Mouse (Mus musculus): ENCODE results near the gene Arfgap3. TPM values are rescaled to one million over a fixed set of nuclear protein-coding genes. Genes with fewer than 3 reads are reported as not detected.

Gene Arfgap3
- polyA plus RNA-seq, 1 experiment, result 21.4 TPM

DNA sequence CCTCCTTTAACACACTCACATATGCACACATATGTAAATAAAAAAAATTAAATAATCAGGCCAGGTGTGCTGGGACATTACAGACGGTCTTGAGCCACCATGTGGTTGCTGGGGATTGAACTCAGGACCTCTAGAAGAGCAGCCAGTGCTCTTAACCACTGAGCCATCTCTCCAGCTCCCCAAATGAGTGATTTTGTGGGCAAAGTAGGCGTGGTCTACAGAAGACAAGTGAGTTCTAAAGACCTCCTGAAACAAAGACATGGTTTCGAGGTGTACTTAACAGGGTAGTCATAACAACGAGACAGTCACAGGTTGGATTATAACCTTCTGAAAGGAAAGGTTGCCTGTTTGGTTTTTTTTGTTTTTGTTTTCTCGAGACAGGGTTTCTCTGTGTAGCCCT, 86.6 kb downstream of the Arfgap3 start:
- Histone ChIP-seq H3K36me3 (ENCODE audit: control insufficient read depth, insufficient read depth, low read length) (no peaks in the 10 kb centered on the region), H3K4me3 (ENCODE audit: insufficient read depth, low read depth, low read length) (no peak overlapping the region), H3K4me1 (ENCODE audit: control insufficient read depth, insufficient read depth, low read length) (no peaks in the 10 kb centered on the region), H3K27ac (ENCODE audit: insufficient read depth, low read depth, low read length) (no peak overlapping the region), H3K27me3 (replicated peaks; ENCODE audit: control insufficient read depth, insufficient read depth, low read length) (no peaks in the 10 kb centered on the region)
- no peak for TF ChIP-seq POLR2A (IDR thresholded peaks at IDR 0.05; ENCODE audit: low read depth, low read length)
- WGBS, result 85% methylated on average over 5 of the region's 5 CpGs
- DNase-seq, result no peak

DNA sequence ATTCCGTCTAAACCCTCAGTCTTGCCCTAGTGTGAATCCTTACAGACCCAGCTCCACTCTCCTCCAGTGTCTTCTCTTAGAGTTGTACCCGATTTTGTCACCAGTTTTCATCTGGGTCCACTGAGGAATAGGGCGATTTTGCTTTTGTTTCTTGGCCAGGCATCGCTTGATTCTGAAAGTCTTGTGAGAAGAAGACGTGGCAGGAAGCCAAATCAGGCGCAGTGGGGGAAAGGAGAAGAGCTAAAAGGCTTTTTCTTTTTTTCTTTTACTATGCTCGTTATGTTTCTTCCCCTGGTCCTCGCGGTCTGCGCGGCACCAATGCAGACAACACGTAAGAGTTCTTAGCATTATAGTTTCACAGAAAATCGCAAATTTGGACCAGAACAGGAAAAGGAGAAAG, 92.1 kb downstream of the Arfgap3 start:
- TF ChIP-seq CTCF (conservative IDR thresholded peaks at IDR 0.05; ENCODE audit: insufficient read depth, insufficient read length, low read depth, low read length), result no peak
- TF ChIP-seq POLR2A (IDR thresholded peaks at IDR 0.05; ENCODE audit: low read depth, low read length), result no peak
- H3K27me3 ChIP-seq (replicated peaks; ENCODE audit: control insufficient read depth, insufficient read depth, low read length), result no peaks in the 10 kb centered on the region
- no peaks in the 10 kb centered on the region; the same call in 1 of the 2 replicates for H3K4me1 ChIP-seq (ENCODE audit: control insufficient read depth, insufficient read depth, low read length)
- no peaks in the 10 kb centered on the region for H3K36me3 ChIP-seq (ENCODE audit: control insufficient read depth, insufficient read depth, low read length)
- WGBS, result 59% methylated on average over 13 of the region's 13 CpGs
- no peak overlapping the region for H3K27ac ChIP-seq (ENCODE audit: insufficient read depth, low read depth, low read length)
- H3K4me3 ChIP-seq (ENCODE audit: insufficient read depth, low read depth, low read length), result no peak overlapping the region
- no peak for DNase-seq

DNA sequence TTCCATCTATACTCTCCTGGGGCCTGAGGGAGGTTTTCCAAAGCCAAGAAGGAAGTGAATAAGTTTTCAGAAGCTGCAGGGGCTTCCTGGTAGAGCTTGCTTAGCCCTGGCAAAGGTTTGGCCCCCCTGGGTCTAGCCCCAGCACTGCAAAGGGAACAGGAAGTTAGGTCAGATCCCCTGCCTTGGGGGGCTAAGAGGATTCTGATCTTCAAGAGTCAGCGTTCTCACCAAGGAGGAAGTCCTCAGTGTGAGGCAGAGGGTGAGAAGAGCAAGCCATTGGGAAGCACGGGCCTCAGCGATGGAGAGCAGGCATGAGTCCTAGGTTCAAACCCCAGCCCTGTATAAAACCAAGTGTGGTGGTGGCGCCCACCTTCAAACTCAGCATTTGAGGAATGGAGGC, 93.6 kb downstream of the Arfgap3 start:
- TF ChIP-seq POLR2A (IDR thresholded peaks at IDR 0.05; ENCODE audit: low read depth, low read length) (no peak), CTCF (conservative IDR thresholded peaks at IDR 0.05; ENCODE audit: insufficient read depth, insufficient read length, low read depth, low read length) (no peak)
- peak overlapping the region; percentile 47 for H3K27ac ChIP-seq (ENCODE audit: insufficient read depth, low read depth, low read length)
- H3K4me1 ChIP-seq (ENCODE audit: control insufficient read depth, insufficient read depth, low read length), result peaks cover 5% of the 10 kb centered on the region

DNA sequence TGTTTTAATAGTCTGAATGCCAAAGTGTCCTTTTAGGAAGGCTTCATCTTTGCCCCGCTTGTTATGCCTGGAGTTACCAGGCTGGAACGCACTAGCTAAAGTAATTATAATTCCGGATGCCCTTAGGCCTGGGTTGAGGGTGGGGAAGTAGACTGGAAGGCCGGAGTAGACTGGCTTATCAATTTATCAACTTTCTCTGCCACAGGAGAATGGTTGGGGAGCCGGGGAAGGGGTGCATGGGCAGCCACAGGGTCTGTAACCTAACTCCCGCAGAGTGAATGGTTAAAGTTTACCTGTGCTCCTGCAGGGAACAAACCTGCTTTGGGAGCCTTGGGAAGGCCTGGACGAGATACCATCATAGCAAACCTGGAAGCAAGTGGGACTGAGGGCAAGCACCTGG, 94.1 kb downstream of the Arfgap3 start:
- peaks cover 5% of the 10 kb centered on the region for H3K4me1 ChIP-seq (ENCODE audit: control insufficient read depth, insufficient read depth, low read length)
- peak; percentile 52 for DNase-seq
- H3K36me3 ChIP-seq (ENCODE audit: control insufficient read depth, insufficient read depth, low read length), result no peaks in the 10 kb centered on the region
- H3K4me3 ChIP-seq (ENCODE audit: insufficient read depth, low read depth, low read length), result no peak overlapping the region
- 47% methylated on average over 7 of the region's 7 CpGs for WGBS
- H3K27ac ChIP-seq (ENCODE audit: insufficient read depth, low read depth, low read length), result peak overlapping the region; percentile 64; the same call in 1 of the 2 replicates
- H3K27me3 ChIP-seq (replicated peaks; ENCODE audit: control insufficient read depth, insufficient read depth, low read length), result no peaks in the 10 kb centered on the region
- TF ChIP-seq POLR2A (IDR thresholded peaks at IDR 0.05; ENCODE audit: low read depth, low read length), result no peak
- TF ChIP-seq CTCF (conservative IDR thresholded peaks at IDR 0.05; ENCODE audit: insufficient read depth, insufficient read length, low read depth, low read length), result no peak

More for the DNA sequence above, 93.6 kb downstream of the Arfgap3 start:
- no peaks in the 10 kb centered on the region for H3K36me3 ChIP-seq (ENCODE audit: control insufficient read depth, insufficient read depth, low read length)
- WGBS, result 82% methylated on average over 4 of the region's 4 CpGs
- H3K27me3 ChIP-seq (replicated peaks; ENCODE audit: control insufficient read depth, insufficient read depth, low read length), result no peaks in the 10 kb centered on the region
- no peak for DNase-seq
- H3K4me3 ChIP-seq (ENCODE audit: insufficient read depth, low read depth, low read length), result no peak overlapping the region

DNA sequence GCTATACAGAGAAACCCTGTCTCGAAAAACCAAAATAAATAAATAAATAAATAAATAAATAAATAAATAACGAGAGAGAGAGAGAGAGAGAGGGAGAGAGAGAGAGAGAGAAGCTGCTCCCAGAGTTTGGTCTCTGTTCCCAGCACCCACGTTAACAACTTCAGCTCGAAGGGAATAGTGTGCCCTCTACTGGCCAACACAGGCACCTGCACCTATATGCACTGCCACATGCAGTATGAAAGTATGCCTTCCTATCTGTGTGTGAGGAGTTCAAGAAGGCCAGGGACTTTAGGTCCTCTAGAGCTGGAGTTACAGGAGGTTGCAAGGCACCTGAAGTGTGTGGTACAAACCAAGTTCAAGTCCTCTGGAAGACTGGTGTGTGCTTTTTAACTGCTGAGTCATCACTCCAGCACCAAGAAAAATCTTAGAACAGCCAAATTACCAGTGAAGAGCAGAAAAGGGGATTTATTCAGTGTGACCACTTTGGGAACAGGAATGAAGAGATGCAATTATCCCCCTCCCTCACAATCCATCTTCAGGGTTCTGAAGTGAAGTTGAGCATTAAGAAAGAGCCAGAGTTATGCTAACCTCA, 94.8 kb downstream of the Arfgap3 start:
- Histone ChIP-seq H3K27me3 (replicated peaks; ENCODE audit: control insufficient read depth, insufficient read depth, low read length) (no peaks in the 10 kb centered on the region), H3K27ac (ENCODE audit: insufficient read depth, low read depth, low read length) (peak overlapping the region; percentile 64), H3K36me3 (ENCODE audit: control insufficient read depth, insufficient read depth, low read length) (no peaks in the 10 kb centered on the region), H3K4me1 (ENCODE audit: control insufficient read depth, insufficient read depth, low read length) (peaks cover 7% of the 10 kb centered on the region), H3K4me3 (ENCODE audit: insufficient read depth, low read depth, low read length) (no peak overlapping the region)
- WGBS, result 92% methylated on average over 4 of the region's 4 CpGs
- no peak for DNase-seq
- TF ChIP-seq POLR2A (IDR thresholded peaks at IDR 0.05; ENCODE audit: low read depth, low read length) (no peak), CTCF (conservative IDR thresholded peaks at IDR 0.05; ENCODE audit: insufficient read depth, insufficient read length, low read depth, low read length) (0 out of 2 replicates have a peak, but pooled peaks have one; percentile 26)

DNA sequence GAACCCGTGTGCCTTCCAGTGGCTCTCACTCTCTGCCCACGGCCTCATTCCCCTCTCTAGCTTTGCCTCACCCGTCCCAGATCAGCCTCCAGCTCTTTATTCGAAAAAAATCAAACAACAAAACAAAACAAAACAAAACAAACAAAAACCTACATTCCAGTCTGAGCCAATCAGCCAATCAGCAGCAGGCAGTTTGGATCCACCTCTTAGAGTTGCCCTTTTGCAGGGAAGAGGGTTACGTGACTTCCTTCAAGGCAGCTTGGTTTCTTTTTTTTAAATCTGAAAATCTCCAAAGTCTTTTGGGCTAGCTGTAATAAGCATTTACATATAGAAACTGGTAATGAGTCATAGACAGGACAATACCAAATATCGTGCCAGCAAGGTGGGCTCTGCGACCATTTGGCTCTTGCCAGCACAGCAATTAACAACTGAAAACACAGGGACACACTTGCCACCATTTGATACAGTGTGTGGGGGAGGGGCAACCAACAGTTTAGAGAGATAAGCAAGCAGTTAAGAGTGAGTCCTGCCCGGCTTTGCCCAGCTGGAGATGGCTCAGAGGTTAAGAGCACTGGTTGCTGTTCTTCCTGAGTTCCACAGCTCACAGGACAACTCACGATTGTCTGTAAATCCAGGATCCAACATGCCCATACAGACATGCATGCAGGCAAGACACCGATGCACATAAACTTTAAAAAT, 95.5 kb downstream of the Arfgap3 start:
- WGBS, result 72% methylated on average over 10 of the region's 10 CpGs
- H3K4me3 ChIP-seq (ENCODE audit: insufficient read depth, low read depth, low read length), result no peak overlapping the region
- H3K4me1 ChIP-seq (ENCODE audit: control insufficient read depth, insufficient read depth, low read length), result peaks cover 7% of the 10 kb centered on the region
- DNase-seq, result peak; percentile 28
- no peaks in the 10 kb centered on the region for H3K27me3 ChIP-seq (replicated peaks; ENCODE audit: control insufficient read depth, insufficient read depth, low read length)
- H3K27ac ChIP-seq (ENCODE audit: insufficient read depth, low read depth, low read length), result 0 out of 2 replicates have a peak overlapping the region, but pooled peaks have one; percentile 29
- no peaks in the 10 kb centered on the region for H3K36me3 ChIP-seq (ENCODE audit: control insufficient read depth, insufficient read depth, low read length)
- no peak for TF ChIP-seq CTCF (conservative IDR thresholded peaks at IDR 0.05; ENCODE audit: insufficient read depth, insufficient read length, low read depth, low read length)
- no peak for TF ChIP-seq POLR2A (IDR thresholded peaks at IDR 0.05; ENCODE audit: low read depth, low read length)

DNA sequence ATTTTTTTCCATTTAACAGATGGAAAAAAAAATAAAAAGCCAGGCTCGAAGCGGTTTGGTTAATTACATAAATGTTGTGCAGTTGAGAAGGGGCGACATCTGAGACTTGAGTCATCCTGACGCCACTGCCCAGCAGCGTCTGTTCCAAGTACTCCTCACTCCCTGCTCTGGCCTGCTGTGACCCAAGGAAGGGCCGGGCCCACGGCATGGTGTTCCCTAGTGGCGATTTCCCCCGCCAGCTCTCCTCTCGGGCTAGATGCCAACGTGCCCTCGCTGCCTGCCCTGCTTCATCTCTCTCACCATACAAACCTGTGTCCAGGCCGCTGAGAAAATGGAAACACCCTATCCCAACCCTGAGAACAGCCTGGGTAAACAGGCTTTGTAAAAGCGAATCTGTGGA, 98.0 kb downstream of the Arfgap3 start:
- no peaks in the 10 kb centered on the region for H3K36me3 ChIP-seq (ENCODE audit: control insufficient read depth, insufficient read depth, low read length)
- H3K4me1 ChIP-seq (ENCODE audit: control insufficient read depth, insufficient read depth, low read length), result peaks cover 7% of the 10 kb centered on the region
- no peak overlapping the region for H3K4me3 ChIP-seq (ENCODE audit: insufficient read depth, low read depth, low read length)
- peak overlapping the region; percentile 73 for H3K27ac ChIP-seq (ENCODE audit: insufficient read depth, low read depth, low read length)
- H3K27me3 ChIP-seq (replicated peaks; ENCODE audit: control insufficient read depth, insufficient read depth, low read length), result no peaks in the 10 kb centered on the region
- WGBS, result 22% methylated on average over 14 of the region's 14 CpGs
- DNase-seq, result peak; percentile 58
- TF ChIP-seq POLR2A (IDR thresholded peaks at IDR 0.05; ENCODE audit: low read depth, low read length) (no peak), CTCF (conservative IDR thresholded peaks at IDR 0.05; ENCODE audit: insufficient read depth, insufficient read length, low read depth, low read length) (no peak)

Measured in kidney, adult 2 months (tissue).